Mouse (Mus musculus) brown adipose tissue, adult 24 weeks (tissue): ENCODE data around the gene Apc2. TPM values are rescaled to one million over a fixed set of nuclear protein-coding genes. Genes with fewer than 3 reads are reported as not detected.
"Not testable (repeated sequence)": the region's sequence is repeated elsewhere in the genome, so short reads cannot be mapped to it uniquely, and the experiment has no call there.

Experiments
- H3K27ac ChIP-seq: fragments of 200-500 bp; replicated peaks from 2 replicates; pipeline ENCODE4 v1.5.1; 2012; ENCODE audit warnings: low read depth, mild to moderate bottlenecking, low read length
- H3K4me1 ChIP-seq: fragments of 200-500 bp; 2 replicates; pipeline ENCODE4 v1.6.1; 2012; ENCODE audit warnings: low read length, mixed read lengths; ENCODE audit not compliant: control insufficient read depth, insufficient read depth, insufficient read length
- H3K4me3 ChIP-seq: fragments of 200-500 bp; 2 replicates; pipeline ENCODE4 v1.5.1; 2012; ENCODE audit warnings: low read depth, mild to moderate bottlenecking, low read length, moderate library complexity; ENCODE audit not compliant: insufficient read depth
- polyA plus RNA-seq: library from polyadenylated mRNA; stranded (reverse); fragments of >200 nt; gene quantifications from 2 replicates; pipeline ENCODE4 v1.2.4, GENCODE M21; 2012; ENCODE audit not compliant: missing spikeins, insufficient read depth, insufficient read length

The Apc2 gene
- polyA plus RNA-seq, 1 experiment = not detected

DNA sequence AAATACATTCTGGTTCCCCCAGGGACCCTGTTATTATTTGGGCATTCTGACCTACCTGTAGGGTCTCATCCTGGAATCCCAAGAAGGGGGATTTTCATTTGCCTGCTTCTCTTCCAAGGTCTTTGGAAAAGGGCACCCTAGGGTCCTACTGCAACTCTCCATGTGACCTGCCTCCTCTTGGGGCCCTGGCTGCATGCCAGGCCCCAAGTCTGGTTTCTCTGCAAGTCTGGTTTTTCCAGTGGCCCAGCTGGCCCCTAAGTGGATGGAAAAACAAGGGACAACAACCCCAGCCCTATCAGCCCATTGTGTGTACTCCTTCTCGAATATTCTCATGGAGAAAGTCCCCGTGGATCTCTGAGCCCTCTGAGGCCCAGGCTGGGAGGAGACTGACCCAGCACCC lies 35.1 kb downstream of the Apc2 start:
- Histone ChIP-seq H3K4me3 (no peak overlapping the region), H3K27ac (no peak overlapping the region)

GRCm38 (mm10) chr10:80331636-80332524 lies 36.1 kb downstream of the Apc2 start:
- H3K4me1 ChIP-seq = peaks cover 3% of the 10 kb centered on the region
- H3K4me3 ChIP-seq = no peak overlapping the region
- no peak overlapping the region for H3K27ac ChIP-seq

More for the DNA sequence above, 35.1 kb downstream of the Apc2 start:
- peaks cover 3% of the 10 kb centered on the region for H3K4me1 ChIP-seq

- H3K27ac ChIP-seq = no peak overlapping the region; the same call in 1 of the 2 replicates
- H3K4me3 ChIP-seq = no peak overlapping the region
- peaks cover 3% of the 10 kb centered on the region for H3K4me1 ChIP-seq
These were observed 36.8 kb downstream of the Apc2 start for GRCm38 (mm10) chr10:80332525-80332989.

- Histone ChIP-seq H3K4me1 (peaks cover 3% of the 10 kb centered on the region; the same call in 1 of the 2 replicates), H3K4me3 (no peak overlapping the region), H3K27ac (no peak overlapping the region)
These were observed 40.5 kb downstream of the Apc2 start for GRCm38 (mm10) chr10:80336263-80336662.

- Histone ChIP-seq H3K4me1 (no peaks in the 10 kb centered on the region), H3K4me3 (no peak overlapping the region), H3K27ac (no peak overlapping the region)
These were observed 44.4 kb downstream of the Apc2 start for GRCm38 (mm10) chr10:80339941-80340750.

GRCm38 (mm10) chr10:80341026-80341425 lies 45.2 kb downstream of the Apc2 start:
- Histone ChIP-seq H3K27ac (no peak overlapping the region), H3K4me3 (no peak overlapping the region), H3K4me1 (no peaks in the 10 kb centered on the region)

DNA sequence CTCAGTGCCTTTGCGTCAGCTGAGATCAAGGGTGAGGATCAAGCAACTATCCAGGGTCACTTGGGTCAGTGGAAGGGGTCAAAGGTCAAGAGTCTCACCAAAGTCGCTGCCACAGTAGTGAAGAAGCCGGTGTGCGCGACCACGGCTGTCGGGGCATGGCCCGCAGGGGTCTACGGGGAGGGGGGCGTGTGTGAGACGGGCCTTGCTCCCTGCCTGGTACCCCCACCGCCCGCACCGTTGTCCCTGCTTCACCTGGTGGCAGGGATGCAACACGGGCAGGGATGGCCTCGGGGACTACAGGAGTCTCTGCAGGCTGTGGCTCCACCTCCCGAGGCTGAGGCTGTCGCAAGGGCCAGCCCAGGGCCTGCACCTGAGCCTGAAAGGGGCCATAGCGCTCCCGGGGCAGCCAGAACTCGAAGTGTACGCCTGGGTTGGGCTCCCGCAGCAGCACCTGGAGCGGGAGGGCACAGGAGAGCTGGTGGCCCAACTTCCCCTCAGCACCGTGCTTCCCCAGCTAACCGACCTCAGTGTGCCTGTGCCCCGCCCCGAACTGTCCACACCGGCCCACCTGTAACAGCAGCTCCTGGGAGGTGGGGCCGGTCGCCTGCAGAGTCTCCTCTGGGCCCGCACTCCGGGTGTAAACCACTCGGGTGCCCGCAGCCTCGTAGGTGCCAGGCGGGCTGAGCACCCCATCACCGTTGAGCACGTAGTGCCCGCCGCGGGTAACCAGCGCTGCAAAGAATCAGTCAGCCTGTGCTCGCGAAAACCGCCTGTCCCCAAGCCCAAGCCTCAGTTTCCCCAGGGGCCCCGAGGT lies 45.9 kb downstream of the Apc2 start:
- H3K27ac ChIP-seq = no peak overlapping the region
- H3K4me3 ChIP-seq = no peak overlapping the region
- no peaks in the 10 kb centered on the region for H3K4me1 ChIP-seq

DNA sequence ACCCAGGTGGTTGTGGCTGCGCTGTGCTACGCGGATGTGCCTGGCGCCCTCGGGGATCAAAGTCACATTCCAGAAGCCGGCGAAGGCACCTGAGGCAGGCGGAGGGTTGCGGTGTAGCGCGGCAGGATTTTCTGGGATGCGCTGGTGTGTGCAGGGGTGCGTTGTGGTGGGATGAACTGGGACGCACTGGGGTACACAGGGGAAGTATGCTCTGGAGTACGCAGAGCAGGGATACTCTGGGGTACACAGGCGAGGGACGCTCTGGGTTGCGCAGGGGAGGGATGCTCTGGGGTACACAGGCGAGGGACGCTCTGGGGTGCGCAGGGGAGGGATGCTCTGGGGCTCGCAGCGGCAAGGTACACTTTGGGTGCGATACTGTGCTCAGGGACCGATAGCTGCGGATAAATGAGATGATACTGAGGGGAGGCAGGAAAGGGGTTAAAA lies 46.5 kb downstream of the Apc2 start:
- peak overlapping the region; percentile 12 for H3K4me3 ChIP-seq

DNA sequence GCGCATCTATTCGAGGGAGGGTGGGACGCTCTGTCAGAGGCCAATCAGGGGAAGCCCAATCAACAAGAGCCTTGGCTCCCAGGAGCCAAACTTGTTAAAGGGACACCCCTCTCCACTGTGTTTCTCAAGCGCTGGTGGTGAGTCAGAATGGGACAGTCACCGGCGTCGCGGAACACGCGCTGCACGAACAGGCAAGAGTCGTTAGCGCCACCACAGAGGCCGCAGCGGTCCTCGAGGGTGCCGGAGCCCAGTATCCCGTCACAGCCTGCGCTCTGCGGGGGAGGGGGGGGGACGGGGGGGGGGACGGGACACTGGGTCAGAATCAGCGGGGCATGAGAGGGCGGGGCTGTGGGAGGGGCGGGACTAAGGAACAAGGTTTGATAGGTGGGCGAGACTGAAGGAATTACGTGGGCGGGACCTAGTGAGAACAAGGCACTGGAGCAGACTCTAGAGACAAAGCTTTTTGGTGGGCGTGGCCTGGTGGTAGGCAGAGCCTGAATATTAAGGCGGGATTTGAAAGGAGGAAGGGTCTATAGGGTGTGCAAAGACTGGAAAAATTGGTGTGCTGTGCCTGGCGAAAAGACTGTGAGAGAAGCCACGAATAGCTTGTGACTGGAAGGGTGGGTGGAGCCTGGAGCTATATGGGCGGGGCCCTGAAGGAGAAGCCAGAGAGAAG lies 47.1 kb downstream of the Apc2 start:
- Histone ChIP-seq H3K4me3 (peak overlapping the region; percentile 32), H3K27ac (no peak overlapping the region), H3K4me1 (no peaks in the 10 kb centered on the region)

More for the DNA sequence above, 46.5 kb downstream of the Apc2 start:
- H3K27ac ChIP-seq = no peak overlapping the region
- H3K4me1 ChIP-seq = no peaks in the 10 kb centered on the region

- Histone ChIP-seq H3K4me3 (no peak overlapping the region), H3K4me1 (no peaks in the 10 kb centered on the region; the same call in 1 of the 2 replicates), H3K27ac (no peak overlapping the region)
These were observed 47.7 kb downstream of the Apc2 start for GRCm38 (mm10) chr10:80343425-80343895.

GRCm38 (mm10) chr10:80344131-80344661 lies 48.4 kb downstream of the Apc2 start:
- no peak overlapping the region for H3K27ac ChIP-seq
- H3K4me1 ChIP-seq = no peaks in the 10 kb centered on the region; the same call in 1 of the 2 replicates
- no peak overlapping the region for H3K4me3 ChIP-seq

GRCm38 (mm10) chr10:80345122-80345521 lies 49.3 kb downstream of the Apc2 start:
- no peak overlapping the region for H3K4me3 ChIP-seq
- no peaks in the 10 kb centered on the region; the same call in 1 of the 2 replicates for H3K4me1 ChIP-seq
- H3K27ac ChIP-seq = no peak overlapping the region

- not testable (repeated sequence) for H3K4me3 ChIP-seq, H3K4me1 ChIP-seq
These were observed 50.2 kb downstream of the Apc2 start for GRCm38 (mm10) chr10:80345929-80346328.

GRCm38 (mm10) chr10:80347514-80347967 lies 51.8 kb downstream of the Apc2 start:
- H3K4me1 ChIP-seq = no peaks in the 10 kb centered on the region; the same call in 1 of the 2 replicates
- H3K4me3 ChIP-seq = peak overlapping the region; percentile 73
- H3K27ac ChIP-seq = peak overlapping the region; percentile 23; the same call in 1 of the 2 replicates

More at GRCm38 (mm10) chr10:80345929-80346328, 50.2 kb downstream of the Apc2 start:
- H3K27ac ChIP-seq = not testable (repeated sequence)
